Mouse (Mus musculus): Measurements from ENCODE around the gene 1700016D06Rik.

Gene 1700016D06Rik

DNA sequence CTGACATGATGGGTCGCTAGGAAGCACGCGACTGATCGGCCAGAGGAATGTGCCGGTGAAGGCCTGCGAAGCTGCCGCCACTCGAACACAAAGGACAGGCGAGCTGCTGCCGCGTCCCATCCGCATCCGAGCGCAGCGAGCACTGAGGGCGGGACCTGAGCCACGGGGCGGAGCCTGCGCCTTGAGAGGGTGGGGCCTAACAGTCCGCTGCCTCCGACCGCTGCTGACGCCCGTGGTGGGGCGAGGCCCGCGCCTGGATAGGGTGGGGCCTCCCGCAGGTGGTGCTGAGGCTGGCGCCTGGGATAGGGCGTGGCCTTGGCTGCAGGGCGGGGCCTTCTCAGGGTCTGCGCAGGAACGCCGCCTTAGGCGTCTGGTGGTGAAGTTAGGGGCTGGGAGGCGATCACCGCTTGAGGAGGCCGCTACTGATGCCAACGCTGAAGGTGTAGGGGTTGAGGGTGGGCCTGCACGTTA lies 65.2 kb downstream of the 1700016D06Rik start, which contains the start of gene Ankrd10:
Gene Ankrd10, minus strand, starts transcription at position 147 of the 471 bp plus-strand sequence.
- in situ Hi-C loops (cut with MseI, MboI): no loop called here

DNA sequence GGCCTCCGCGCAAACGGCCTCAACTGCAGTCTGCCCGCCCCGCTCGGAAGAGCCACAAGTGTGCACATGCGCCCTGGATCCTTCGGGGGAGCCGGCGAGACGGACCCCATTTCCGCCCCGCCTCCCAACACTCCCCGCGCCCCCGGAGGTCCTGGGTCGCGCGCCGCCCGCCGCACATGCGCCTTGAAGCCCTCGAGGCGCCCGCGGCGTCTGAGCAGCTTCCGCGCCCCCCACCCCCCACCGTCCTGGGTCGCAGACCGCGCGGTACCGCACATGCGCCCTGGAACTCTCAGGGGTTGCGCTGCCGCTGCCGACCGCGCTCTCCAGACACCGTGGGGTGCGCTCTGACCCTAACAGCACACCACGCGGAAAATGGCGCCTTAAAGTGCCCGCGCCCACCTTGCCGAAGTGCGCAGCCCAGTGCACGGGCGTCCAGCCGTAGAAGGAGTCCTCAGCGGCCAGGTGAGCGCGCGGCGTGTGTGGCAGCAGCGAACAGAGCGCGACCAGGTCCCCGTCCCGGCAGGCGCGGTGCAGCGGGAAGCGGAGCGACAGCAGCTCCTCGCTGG lies 65.8 kb downstream of the 1700016D06Rik start:
- in situ Hi-C loops (cut with MseI, MboI): no loop called here

DNA sequence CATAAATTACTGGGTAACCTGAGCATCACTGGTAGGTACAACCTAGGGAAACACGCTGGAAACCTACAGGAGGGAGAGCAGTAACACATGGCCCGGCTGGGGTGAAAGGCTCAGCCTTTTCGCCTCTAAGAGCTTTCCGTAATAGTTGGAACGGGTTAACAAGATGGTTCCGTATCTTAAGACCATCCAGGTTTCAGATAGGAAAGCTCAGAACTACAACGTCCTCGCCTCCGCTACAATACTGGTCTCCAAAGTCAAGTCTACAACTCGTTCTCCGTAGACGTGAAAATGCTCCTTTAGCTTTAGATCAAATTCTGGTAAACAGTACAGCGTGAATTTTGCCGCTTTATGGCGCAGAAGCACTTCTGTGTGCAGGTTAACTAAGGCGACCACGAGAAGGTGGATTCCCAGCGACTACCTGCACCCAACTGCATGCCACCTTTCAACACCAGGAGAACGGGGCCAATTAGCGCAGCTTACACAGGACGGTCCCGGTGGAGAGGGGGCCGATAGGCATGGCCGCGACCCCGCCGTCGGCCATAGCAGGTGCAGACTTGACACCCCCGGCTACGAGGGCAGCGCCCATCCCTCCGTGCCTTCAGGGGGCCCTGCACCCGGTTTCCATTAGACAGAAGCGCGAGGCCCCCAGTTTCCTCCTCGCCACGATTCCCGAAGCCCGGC lies 66.4 kb downstream of the 1700016D06Rik start:
- in situ Hi-C loops (cut with MseI, MboI): no loop called here

DNA sequence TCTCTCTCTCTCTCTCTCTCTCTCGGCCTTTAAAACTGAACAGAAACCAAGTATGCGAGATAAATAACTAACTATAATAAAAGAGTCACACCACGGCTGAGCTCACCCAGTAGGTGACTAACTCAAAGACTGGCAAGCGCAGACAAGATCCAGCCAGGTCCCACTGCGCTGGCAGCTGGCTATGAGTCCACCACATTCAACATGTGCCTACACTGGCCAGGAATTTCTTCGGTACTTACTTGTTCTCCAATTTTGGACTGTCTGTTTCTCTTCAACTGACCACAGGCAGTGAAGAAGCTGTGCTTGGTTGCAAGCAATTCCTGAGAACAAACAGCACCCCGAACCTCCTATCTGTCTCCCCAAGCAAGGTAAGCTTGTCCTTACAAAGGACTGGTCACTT lies 67.4 kb downstream of the 1700016D06Rik start:
- in situ Hi-C loops (cut with MseI, MboI): no loop called here

DNA sequence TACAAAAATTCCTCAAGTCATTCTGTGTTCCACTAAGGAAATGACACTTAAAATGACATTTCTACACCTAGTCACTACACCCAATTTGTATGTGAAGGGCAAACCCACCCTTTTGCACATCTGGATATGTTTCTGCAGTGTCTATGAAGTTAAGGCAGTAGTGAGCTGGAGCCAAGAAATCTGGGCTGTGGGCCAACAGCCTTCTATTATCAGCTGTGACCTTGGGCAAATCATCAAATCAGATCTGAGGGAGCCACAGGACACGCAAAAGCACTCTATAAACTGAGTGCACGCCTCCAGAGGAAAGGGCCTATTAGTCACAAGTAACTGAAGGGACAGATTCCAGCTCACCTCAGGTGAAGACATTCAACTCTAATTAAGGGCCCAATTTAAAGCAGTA lies 68.5 kb downstream of the 1700016D06Rik start:
- in situ Hi-C loops (cut with MseI, MboI): no loop called here

DNA sequence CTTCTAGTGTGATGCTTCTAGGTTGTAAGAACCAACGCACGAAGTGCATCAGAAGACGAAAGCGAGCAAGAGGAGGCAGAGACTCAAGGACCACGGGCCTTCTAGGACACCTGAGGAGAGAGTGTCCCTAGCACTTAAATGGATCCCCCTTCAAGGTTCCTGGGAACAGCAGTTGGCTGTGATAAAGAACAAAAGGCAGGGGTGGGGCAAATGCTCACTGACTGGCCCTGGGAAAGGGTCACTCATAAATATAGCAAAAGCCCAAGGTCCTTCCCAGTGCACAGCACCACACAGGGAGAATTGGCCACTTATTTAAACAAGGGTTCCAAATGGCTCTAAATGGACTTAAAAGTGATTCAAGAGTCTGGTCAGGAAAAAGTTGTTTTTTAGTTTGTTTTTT lies 71.7 kb downstream of the 1700016D06Rik start:
- in situ Hi-C loops (cut with MseI, MboI): no loop called here

DNA sequence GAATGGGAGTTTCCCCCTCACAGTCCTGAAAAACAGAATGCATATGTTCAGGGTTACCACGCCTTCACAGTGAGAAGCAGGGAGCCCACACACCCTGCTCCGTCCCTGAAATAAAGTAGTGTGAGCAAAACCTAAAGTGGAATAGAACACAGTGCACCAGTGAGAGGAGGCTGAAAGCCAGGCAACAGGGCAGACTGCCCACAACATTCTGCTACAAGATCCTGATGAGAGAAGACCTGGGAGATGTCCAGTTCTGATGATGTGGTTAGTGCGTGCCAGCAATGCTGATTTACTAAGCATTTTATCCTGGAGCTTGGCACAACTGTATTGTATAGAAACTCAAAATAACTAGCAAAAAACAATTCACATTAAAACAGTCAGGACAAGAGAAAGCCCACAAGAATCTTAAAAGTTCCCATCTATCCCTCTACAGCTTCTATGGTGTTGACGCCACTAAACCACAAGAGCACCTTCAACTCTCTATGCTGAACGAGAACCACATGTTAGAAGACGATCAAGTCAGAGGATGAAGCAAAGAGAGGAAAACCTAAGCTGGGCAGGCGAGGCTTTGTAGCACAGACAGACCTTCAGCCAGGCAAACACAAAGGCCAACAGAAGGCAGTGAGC lies 72.2 kb downstream of the 1700016D06Rik start:
- in situ Hi-C loops (cut with MseI, MboI): no loop called here

DNA sequence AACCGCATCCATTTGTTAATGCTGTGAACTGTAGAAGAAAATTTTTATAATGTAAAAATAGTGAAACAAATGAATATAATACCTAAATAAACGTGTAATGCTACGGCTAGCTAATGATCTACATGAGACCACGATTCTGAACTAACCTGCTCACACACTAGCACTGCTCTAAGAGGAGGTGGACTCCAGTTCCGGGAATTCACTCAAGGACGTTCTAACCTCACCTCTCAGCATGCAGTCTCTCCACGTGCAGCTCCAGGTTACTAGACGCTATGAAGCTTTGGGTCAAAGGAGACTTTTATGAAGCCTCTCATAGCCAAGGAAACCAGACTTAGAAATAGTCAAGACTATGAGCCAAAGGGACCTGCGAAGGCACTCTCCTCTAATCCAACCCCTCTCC lies 73.1 kb downstream of the 1700016D06Rik start:
- in situ Hi-C loops (cut with MseI, MboI): no loop called here

DNA sequence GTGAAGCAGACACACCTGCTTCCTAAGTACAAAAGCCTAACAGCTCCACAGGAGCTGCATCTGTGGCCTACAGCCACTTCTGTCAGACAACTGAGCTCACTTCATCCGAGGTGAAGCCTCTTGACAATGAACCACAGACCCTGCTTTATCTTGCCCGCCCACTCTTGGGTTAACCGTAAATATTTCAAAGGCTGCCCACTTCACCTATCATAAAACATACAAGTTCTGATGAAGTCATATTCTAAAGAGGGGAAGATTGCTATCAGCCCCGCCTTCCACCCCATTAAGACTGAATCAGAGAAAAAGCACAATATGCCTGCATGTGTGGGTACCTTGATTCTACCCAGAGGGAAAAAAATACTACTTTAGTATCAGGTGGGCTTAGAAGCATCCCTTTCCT lies 75.8 kb downstream of the 1700016D06Rik start:
- in situ Hi-C loops (cut with MseI, MboI): no loop called here

DNA sequence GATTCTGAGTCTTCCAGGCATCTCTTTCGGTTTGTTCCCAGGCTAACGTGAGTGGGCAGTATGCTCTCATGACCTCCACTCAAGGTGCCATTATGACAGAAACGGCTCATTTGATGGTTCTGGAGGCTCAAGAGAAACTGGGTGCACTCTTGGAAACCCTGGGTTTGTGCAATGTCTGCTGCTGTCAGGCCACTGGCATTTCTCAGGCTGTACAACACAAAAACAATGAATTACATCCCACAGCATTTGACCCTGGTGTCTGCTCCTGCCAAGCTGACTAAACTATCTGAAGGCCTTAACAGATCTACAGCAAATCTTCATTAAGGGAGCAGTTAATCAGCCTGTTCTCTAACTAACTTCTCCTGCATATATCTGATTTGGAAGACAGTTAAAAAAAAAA lies 81.8 kb downstream of the 1700016D06Rik start:
- in situ Hi-C loops (cut with MseI, MboI): no loop called here

DNA sequence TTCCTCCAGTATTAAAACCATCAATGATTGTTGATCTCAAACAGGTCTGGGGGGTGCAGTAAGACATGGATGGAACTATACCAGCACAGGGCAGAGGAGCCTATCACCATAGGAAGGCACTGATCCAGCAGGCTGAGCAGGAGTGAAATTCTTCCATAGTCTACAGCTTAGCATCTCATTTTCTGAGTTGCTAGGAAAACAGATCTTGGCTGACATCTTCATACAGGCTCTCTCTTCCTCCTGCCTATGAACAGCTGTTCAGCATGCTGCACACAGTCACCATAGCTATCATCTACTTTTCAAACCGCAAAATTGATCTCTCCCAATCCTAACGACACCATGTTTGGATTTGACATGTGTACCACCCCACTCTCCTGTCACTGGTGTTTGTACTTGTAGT lies 82.8 kb downstream of the 1700016D06Rik start:
- in situ Hi-C loops (cut with MseI, MboI): no loop called here

DNA sequence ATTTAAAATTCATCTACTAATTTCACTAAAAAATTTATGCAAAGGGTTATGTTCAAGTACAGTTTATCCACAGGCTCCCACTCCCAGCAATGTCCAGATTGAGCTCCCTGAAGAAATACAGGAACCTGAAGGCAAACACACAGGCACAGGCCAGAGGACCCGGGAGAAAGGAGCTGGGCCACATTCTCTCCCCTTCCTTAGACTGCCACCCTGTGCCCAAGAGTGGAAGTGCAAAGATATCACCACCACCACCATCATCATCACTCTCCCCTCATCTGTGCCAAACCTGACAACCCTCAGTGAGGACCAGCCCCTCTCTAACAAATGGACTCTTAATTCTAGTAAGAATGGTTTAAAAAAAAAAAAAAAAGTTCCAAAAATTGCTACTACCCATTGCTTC lies 84.6 kb downstream of the 1700016D06Rik start:
- in situ Hi-C loops (cut with MseI, MboI): no loop called here

DNA sequence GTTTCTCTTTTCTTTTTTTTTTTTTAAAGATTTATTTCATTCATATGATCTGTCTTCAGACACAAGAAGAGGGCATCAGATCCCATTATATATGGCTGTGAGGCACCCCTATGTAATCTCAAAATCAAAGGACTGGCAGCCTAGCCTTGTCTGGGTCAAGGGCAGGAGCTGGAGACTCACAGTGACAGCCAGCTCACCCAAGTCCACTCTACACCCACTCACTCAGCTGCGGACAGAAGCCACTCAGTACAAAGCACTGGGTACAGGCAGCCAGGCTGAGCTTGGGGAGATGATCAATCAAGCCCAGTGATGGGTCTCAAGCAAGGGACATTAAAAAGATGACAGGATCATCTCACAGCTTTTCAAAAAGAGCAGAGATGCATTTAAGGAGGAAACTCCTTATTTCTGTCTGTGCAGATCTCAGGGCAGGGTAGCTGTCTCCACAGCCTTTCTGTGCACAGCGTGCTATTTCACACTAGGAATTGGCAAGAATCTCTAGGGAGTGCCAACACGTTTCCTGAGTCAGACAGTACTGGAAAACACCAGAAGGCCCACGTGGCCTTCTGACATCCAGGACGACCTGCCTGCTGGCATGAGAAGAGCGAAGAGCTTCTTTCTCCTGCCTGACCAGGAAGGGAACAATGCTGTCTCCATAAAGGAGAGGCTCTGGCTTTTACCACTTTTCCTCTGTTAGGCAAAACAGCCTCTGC lies 86.6 kb downstream of the 1700016D06Rik start:
- in situ Hi-C loops (cut with MseI, MboI): no loop called here

DNA sequence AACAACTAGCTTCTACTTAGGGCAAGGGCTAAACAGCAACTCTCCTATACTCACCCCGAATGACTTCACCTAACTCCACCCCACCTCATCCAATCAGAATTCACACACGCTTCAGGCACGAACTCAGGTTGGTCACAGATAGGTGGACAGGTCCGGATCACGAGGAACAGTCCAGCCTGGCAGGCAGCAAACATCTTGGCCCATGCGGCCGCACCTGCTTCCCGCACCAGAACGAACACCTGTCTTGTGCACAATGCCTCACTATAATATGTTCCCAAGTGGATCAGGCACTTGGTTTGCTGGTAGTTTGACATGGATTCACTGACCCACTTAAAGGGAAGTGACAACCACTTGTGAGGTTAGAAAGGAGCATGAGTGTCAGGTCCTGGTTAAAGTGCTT lies 92.0 kb downstream of the 1700016D06Rik start:
- in situ Hi-C loops (cut with MseI, MboI): no loop called here
